ENCODE assay signal across 18 mouse cellular contexts in genomic region chr12:8830967-8831635, GRCm38 (mm10). TPM values are rescaled to one million over a fixed set of nuclear protein-coding genes. Genes with fewer than 3 reads are reported as not detected.
DNase-seq lines count a peak whose midpoint lies in the region; ATAC-seq lines count a peak whose summit lies in the region.
"Had no signal": no experiment of that assay in that cellular context is flagged by ENCODE, and none has a peak within 500 bp of the region (broad histone marks: within the 10 kb centered on the region; RNA-seq: fewer than 3 reads in every experiment).

No protein-coding gene starts in this region.

- peak; percentile 33 for DNase-seq in left cerebral cortex, postnatal 4 days
- no peak for DNase-seq in left cerebral cortex, adult 9 months (ENCODE audit: low spot score in 2 of 2)
- DNase-seq in brain, adult 2 months (ENCODE audit: low read depth, low spot score), result peak; percentile 98
- peak; percentile 96 for DNase-seq in cerebellum, adult 9-11 months
- DNase-seq in thymus, postnatal 36 days, result no peak
- no peak for DNase-seq in thymus, postnatal 25 days
- DNase-seq: adrenal gland, postnatal 10 days; gastrocnemius, postnatal 14 days; heart, postnatal 4 days; kidney, adult 18-20 months; kidney, postnatal 10 days; layer of hippocampus, postnatal 36 days; lung, adult 18-20 months; lung, postnatal 14 days; right cerebral cortex, adult 18-20 months had no signal

- intact Hi-C loops in left cerebral cortex, postnatal 4 days (cut with DNase I), result no loop called here

- ATAC-seq in cerebellum, adult (ENCODE audit: insufficient number of reproducible peaks, low FRiP score, low TSS enrichment), result peak; percentile 90
- ATAC-seq in granulocyte monocyte progenitor cell, adult 5-6 weeks (replicated peaks; ENCODE audit: poor library complexity, severe bottlenecking), result no peak
- ATAC-seq: hindbrain, embryonic 16.5 days had no signal

RNA-seq across cellular contexts. Expression of gene Sdc1, which starts 60.0 kb away (rescaled TPM):
- 10 to 100 TPM; 16.9 to 20.6 TPM for total RNA-seq in left cerebral cortex, postnatal 4 days (2021)
- 0.36 and 0.45 TPM in 2 replicates for total RNA-seq in granulocyte monocyte progenitor cell, adult 5-6 weeks (2014; fragmentation: Nextera tagmentation)
- 0.69 and 1.2 TPM in 2 replicates for total RNA-seq in granulocyte monocyte progenitor cell, adult 5-6 weeks (2017)

Comparison
In these comparisons a context has a peak if more than half of its experiments do, and no peak if none do; other contexts are left out.
1. DNase-seq: peak in left cerebral cortex, postnatal 4 days (single experiment), brain, adult 2 months (single experiment) and cerebellum, adult 9-11 months (single experiment); none in left cerebral cortex, adult 9 months (0 of 2), thymus, postnatal 36 days (0 of 2) and thymus, postnatal 25 days (single experiment).
2. RNA of gene Sdc1, which starts 60.0 kb away (total RNA-seq): 16.9 to 20.6 TPM in left cerebral cortex, postnatal 4 days; 0.36 to 1.2 TPM in granulocyte monocyte progenitor cell, adult 5-6 weeks; every median in the first group is over 4 times any median in the second.